Mouse (Mus musculus): ENCODE data around the gene Fam167b. TPM values are rescaled to one million over a fixed set of nuclear protein-coding genes. Genes with fewer than 3 reads are reported as not detected.

Fam167b gene
- total RNA-seq, 2 experiments from 2014 or later = 0.62 to 0.66 TPM

Small RNA genes lying within 50 kb of the gene (microRNA-seq; reads per million reads assigned to microRNA genes)
- gene Mir8119 = 0 reads per million in 2 experiments

Other genes with a start within 250 kb of the Fam167b start
- 10 to 100 TPM; 66.0 to 67.2 TPM for gene Rbbp4, start 243.2 kb downstream of the Fam167b start, total RNA-seq (2021)
- 10 to 100 TPM; 24.0 to 25.1 TPM for gene Zbtb8os, start 242.9 kb downstream of the Fam167b start, total RNA-seq (2021)
- 1 to 10 TPM; 2.4 to 2.9 TPM for gene Zbtb8a, start 200.4 kb downstream of the Fam167b start, total RNA-seq (2021)
- gene Zbtb8b, start 137.7 kb downstream of the Fam167b start, total RNA-seq (2021) = not detected
- gene Bsdc1, start 117.0 kb downstream of the Fam167b start, total RNA-seq (2021) = 10 to 100 TPM; 22.2 to 32.6 TPM
- not detected for gene Tssk3, start 87.5 kb downstream of the Fam167b start, total RNA-seq (2021)
- not detected for gene Fam229a, start 87.4 kb downstream of the Fam167b start, total RNA-seq (2021)
- gene Marcksl1, start 65.0 kb downstream of the Fam167b start, total RNA-seq (2021) = 10 to 100 TPM in 1 of 2 experiments, 1 to 10 TPM in 1; 9.2 to 14.4 TPM
- gene Hdac1, start 35.8 kb downstream of the Fam167b start, total RNA-seq (2021) = 10 to 100 TPM; 14.9 to 16.9 TPM
- gene Lck, start 4.9 kb downstream of the Fam167b start, total RNA-seq (2021) = under 1 TPM; 0.37 to 0.44 TPM
- 100 to 1,000 TPM; 135 to 141 TPM for gene Eif3i, start 22.1 kb upstream of the Fam167b start, total RNA-seq (2021)
- 10 to 100 TPM; 33.6 to 35.8 TPM for gene Tmem234, start 22.1 kb upstream of the Fam167b start, total RNA-seq (2021)
- gene Dcdc2b, start 35.7 kb upstream of the Fam167b start, total RNA-seq (2021) = 1 to 10 TPM; 1.0 to 1.8 TPM
- gene Iqcc, start 40.5 kb upstream of the Fam167b start, total RNA-seq (2021) = 10 to 100 TPM; 10.4 to 11.8 TPM
- 10 to 100 TPM; 58.0 to 66.8 TPM for gene Ccdc28b, start 45.4 kb upstream of the Fam167b start, total RNA-seq (2021)
- 10 to 100 TPM; 25.5 to 28.6 TPM for gene Txlna, start 62.5 kb upstream of the Fam167b start, total RNA-seq (2021)
- 10 to 100 TPM; 62.8 to 64.2 TPM for gene Kpna6, start 94.2 kb upstream of the Fam167b start, total RNA-seq (2021)
- 1 to 10 TPM; 1.9 to 3.7 TPM for gene Tmem39b, start 118.3 kb upstream of the Fam167b start, total RNA-seq (2021)
- 10 to 100 TPM; 31.7 to 34.7 TPM for gene Khdrbs1, start 163.8 kb upstream of the Fam167b start, total RNA-seq (2021)
- 100 to 1,000 TPM; 515 to 580 TPM for gene Ptp4a2, start 232.7 kb upstream of the Fam167b start, total RNA-seq (2021)

Data from gastrocnemius, postnatal 14 days (tissue).